Mouse (Mus musculus) gastrocnemius, adult 8-10 months (tissue): ENCODE results near the gene Snx15. TPM values are rescaled to one million over a fixed set of nuclear protein-coding genes. Genes with fewer than 3 reads are reported as not detected.

ENCODE experiments used
- DNase-seq, 2 experiments: peaks; one replicate each; pipeline ENCODE4 v3.0.0; 2022; ENCODE audit warnings: low spot score in 2 of 2
- total RNA-seq, 4 experiments: library from RNA; stranded (reverse); gene quantifications; 2 replicates each; pipeline ENCODE4 v1.2.4; 2022

Gene Snx15
- total RNA-seq, 4 experiments from 2014 or later = 8.0 to 10.9 (median 9.7) TPM

- no peak for DNase-seq
Measured at GRCm38 (mm10) chr19:6121761-6122160, 6.3 kb downstream of the Snx15 start.

GRCm38 (mm10) chr19:6118677-6119185 lies 9.4 kb downstream of the Snx15 start:
- DNase-seq = no peak

- peak; percentile 76 to 79 for DNase-seq
Measured at GRCm38 (mm10) chr19:6117986-6118676, 10.0 kb downstream of the Snx15 start, which contains the start of gene Sac3d1. Gene Sac3d1 (minus strand): TSS chr19:6118650.

- DNase-seq = no peak
Measured at GRCm38 (mm10) chr19:6117346-6117985, 10.6 kb downstream of the Snx15 start.

GRCm38 (mm10) chr19:6116113-6116850 lies 11.8 kb downstream of the Snx15 start:
- no peak for DNase-seq

- no peak for DNase-seq
Measured at GRCm38 (mm10) chr19:6113116-6113515, 15.0 kb downstream of the Snx15 start.

GRCm38 (mm10) chr19:6105586-6105985 lies 22.5 kb downstream of the Snx15 start, which contains the start of gene Naaladl1:
Gene Naaladl1 (plus strand): TSS chr19:6105782.
- no peak for DNase-seq

- no peak for DNase-seq
Measured at GRCm38 (mm10) chr19:6104476-6104875, 23.6 kb downstream of the Snx15 start.

- DNase-seq = no peak
Measured at GRCm38 (mm10) chr19:6102169-6102853, 25.8 kb downstream of the Snx15 start.

- no peak for DNase-seq
Measured at GRCm38 (mm10) chr19:6101186-6101585, 26.9 kb downstream of the Snx15 start.

- DNase-seq = no peak
Measured at GRCm38 (mm10) chr19:6097847-6098246, 30.3 kb downstream of the Snx15 start.

GRCm38 (mm10) chr19:6094119-6094518 lies 34.0 kb downstream of the Snx15 start, which contains the start of gene AC131692.1:
Gene AC131692.1 (plus strand): TSS chr19:6094419.
- no peak for DNase-seq

GRCm38 (mm10) chr19:6088841-6089240 lies 39.3 kb downstream of the Snx15 start:
- DNase-seq = no peak

- DNase-seq = no peak
Measured at GRCm38 (mm10) chr19:6085417-6085879, 42.7 kb downstream of the Snx15 start.

- peak; percentile 96 to 97 for DNase-seq
Measured at GRCm38 (mm10) chr19:6084478-6085248, 43.4 kb downstream of the Snx15 start, which contains the start of the genes Zfpl1 and Cdca5. Gene Zfpl1 (minus strand): TSS chr19:6084956. Gene Cdca5 (plus strand): TSS chr19:6084983.

GRCm38 (mm10) chr19:6082156-6082555 lies 45.9 kb downstream of the Snx15 start, which contains the start of gene Gm28374:
Gene Gm28374 (minus strand): TSS chr19:6082256.
- DNase-seq = no peak

- no peak for DNase-seq
Measured at GRCm38 (mm10) chr19:6079983-6080480, 48.1 kb downstream of the Snx15 start, which contains the start of gene Tmem262. Gene Tmem262 (plus strand): TSS chr19:6080033.

GRCm38 (mm10) chr19:6076564-6077393 lies 51.3 kb downstream of the Snx15 start, which contains the start of gene Vps51:
Gene Vps51 (minus strand): TSS chr19:6077231.
- DNase-seq = peak; percentile 72 to 74

GRCm38 (mm10) chr19:6073889-6074288 lies 54.2 kb downstream of the Snx15 start:
- no peak for DNase-seq
